Mouse (Mus musculus): Measurements from ENCODE around the gene Klhdc8a. TPM values are rescaled to one million over a fixed set of nuclear protein-coding genes. Genes with fewer than 3 reads are reported as not detected.
A peak's percentile ranks its signal among the peaks of the same experiment; 100 is the strongest.

Gene Klhdc8a
- polyA plus RNA-seq, 1 experiment from 2014 or later, result 0.11 TPM

DNA sequence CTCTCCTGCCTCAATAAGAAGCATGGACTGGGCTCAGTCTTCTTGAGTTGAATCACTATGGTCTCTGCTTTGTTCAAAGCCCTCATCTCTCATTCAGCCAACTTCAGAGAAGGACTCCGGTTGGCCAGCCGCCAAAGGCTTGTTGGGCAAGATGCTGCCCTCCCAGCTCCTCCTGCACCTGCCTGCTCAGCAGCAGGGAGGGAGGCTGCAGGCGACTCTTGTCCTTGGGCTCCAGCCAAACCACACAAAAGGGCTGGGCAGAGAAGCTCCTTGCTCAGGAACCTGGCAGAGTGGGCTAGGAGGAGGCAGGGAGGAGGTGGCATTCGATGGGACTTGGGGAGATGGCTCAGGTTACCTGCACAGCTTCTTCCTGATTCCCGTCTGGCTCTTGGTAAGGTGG is 20.8 kb downstream of the Klhdc8a start:
- Histone ChIP-seq H3K4me3 (ENCODE audit: low read depth, low read length) (no peak overlapping the region), H3K4me1 (ENCODE audit: control insufficient read depth, low read depth, low read length) (peaks cover 16% of the 10 kb centered on the region), H3K9ac (ENCODE audit: low read depth, low read length) (no peak overlapping the region), H3K4me2 (ENCODE audit: low read depth, low read length) (no peak overlapping the region), H3K27ac (ENCODE audit: low read length) (no peak overlapping the region), H3K27me3 (ENCODE audit: control insufficient read depth, insufficient read depth, low read depth, low read length) (peaks cover 27% of the 10 kb centered on the region), H3K9me3 (replicated peaks; ENCODE audit: control insufficient read depth, low read length) (no peaks in the 10 kb centered on the region), H3K36me3 (ENCODE audit: control insufficient read depth, insufficient read depth) (no peaks in the 10 kb centered on the region)
- no peak for ATAC-seq (ENCODE audit: low read depth)
- 43% methylated on average over 5 of the region's 5 CpGs for WGBS (ENCODE audit: insufficient replicate concordance)

DNA sequence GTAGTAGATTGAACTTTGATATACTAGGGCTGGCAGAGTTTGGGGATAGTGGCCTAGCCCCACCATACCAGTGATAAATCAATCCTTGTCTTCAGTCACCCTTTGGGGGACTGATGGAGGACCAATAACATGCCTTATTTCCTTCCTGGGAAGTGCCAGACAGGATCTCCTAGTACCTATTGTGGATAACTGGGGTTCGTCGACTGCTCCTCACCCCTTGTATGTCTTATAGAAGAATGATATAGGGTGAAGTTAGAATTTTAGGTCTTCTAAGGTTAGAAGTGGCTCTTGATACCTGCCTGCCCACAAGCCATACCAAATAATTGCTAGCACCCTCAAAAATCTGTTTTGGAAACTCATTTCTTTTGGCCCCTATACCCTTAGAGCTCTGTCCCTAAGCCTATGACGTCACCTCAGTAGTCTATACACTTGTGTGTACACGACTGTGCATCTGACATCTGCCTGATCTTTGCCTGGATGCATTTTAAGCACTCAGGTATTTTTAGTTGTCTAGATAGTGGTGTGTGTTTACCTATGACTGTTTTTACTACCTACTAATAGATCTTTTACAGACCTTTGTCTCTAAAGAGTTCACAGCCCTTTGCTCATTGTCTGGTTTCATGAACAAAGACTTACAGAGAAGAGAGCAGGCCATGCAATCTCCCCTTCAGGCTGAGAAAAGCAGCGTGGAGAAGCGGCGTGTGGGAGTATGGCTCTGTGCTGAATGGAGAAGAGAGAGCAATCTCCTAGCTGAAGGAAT is 23.6 kb downstream of the Klhdc8a start:
- no peaks in the 10 kb centered on the region for H3K36me3 ChIP-seq (ENCODE audit: control insufficient read depth, insufficient read depth)
- no peak overlapping the region for H3K9ac ChIP-seq (ENCODE audit: low read depth, low read length)
- peaks cover 6% of the 10 kb centered on the region for H3K27me3 ChIP-seq (ENCODE audit: control insufficient read depth, insufficient read depth, low read depth, low read length)
- H3K27ac ChIP-seq (ENCODE audit: low read length), result no peak overlapping the region
- no peaks in the 10 kb centered on the region for H3K9me3 ChIP-seq (replicated peaks; ENCODE audit: control insufficient read depth, low read length)
- ATAC-seq (ENCODE audit: low read depth), result peak; percentile 20; the same call in 1 of the 2 replicates
- 54% methylated on average over 7 of the region's 7 CpGs for WGBS (ENCODE audit: insufficient replicate concordance)
- H3K4me2 ChIP-seq (ENCODE audit: low read depth, low read length), result no peak overlapping the region
- H3K4me3 ChIP-seq (ENCODE audit: low read depth, low read length), result no peak overlapping the region
- H3K4me1 ChIP-seq (ENCODE audit: control insufficient read depth, low read depth, low read length), result peaks cover 13% of the 10 kb centered on the region

DNA sequence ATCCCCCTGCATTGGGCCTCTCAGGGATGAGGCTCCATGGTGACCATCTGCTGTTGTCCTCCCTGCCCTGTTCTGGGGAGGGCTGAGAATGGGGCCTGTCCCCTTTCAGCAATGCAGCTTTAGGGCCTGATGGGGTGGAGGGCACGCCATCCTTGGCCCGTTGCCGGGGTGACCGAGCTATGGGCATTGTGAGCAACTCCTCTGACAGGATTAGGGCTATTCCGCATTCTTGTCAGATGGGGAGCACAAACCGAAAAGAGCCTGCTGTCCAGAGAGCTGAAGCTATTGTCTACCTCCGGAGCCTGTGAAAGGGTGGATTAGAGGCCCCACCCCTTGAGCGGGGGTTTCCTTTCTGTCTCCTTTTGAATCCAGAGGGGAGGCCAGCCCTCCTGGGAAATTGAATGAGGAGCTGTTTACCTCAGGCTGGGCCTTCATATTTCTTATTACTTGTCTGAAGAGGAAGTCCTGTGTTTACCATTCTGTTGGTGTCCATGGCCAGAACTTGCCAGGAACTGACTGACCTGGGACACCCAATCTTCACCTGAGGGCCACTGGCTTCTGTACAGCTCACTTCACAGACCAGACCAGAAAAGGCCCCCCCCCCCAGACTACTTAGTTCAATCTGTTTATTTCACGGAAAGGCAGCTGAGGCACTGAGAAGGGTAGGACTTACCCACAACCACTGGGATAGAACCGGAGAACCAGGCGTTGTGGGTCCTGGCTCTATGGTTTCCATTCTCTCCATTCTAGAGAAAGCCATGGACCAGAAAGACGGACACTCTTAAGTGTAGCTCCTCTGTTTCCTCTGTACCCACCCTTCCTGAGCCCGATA is 24.5 kb downstream of the Klhdc8a start:
- WGBS (ENCODE audit: insufficient replicate concordance), result 60% methylated on average over 13 of the region's 13 CpGs
- Histone ChIP-seq H3K9ac (ENCODE audit: low read depth, low read length) (no peak overlapping the region), H3K27me3 (ENCODE audit: control insufficient read depth, insufficient read depth, low read depth, low read length) (no peaks in the 10 kb centered on the region), H3K27ac (ENCODE audit: low read length) (no peak overlapping the region), H3K36me3 (ENCODE audit: control insufficient read depth, insufficient read depth) (no peaks in the 10 kb centered on the region), H3K4me2 (ENCODE audit: low read depth, low read length) (no peak overlapping the region), H3K4me3 (ENCODE audit: low read depth, low read length) (no peak overlapping the region), H3K9me3 (replicated peaks; ENCODE audit: control insufficient read depth, low read length) (no peaks in the 10 kb centered on the region), H3K4me1 (ENCODE audit: control insufficient read depth, low read depth, low read length) (peaks cover 16% of the 10 kb centered on the region)
- ATAC-seq (ENCODE audit: low read depth), result no peak

DNA sequence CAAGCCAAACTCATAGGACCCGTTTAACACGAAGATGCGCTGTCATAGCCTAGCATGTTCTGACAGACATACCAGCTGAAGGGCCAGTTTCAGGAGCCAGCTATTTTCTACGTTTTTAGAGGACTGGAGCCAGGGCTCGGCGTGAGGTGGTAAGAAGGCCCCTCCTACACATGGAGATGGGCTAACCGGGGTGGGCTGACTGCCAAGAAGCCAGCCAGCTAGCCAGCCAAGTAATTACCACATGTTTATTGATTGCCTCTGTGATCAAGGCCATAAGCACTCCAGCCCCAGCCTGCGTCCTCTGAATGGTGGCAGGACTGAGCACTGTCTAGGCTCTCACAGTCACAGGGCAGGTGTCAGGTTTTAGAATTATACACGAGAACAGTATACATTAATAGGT is 28.4 kb downstream of the Klhdc8a start:
- Histone ChIP-seq H3K36me3 (ENCODE audit: control insufficient read depth, insufficient read depth) (0 out of 2 replicates have a peak, but pooled peaks cover 4% of the 10 kb centered on the region), H3K4me2 (ENCODE audit: low read depth, low read length) (no peak overlapping the region), H3K27ac (ENCODE audit: low read length) (no peak overlapping the region), H3K27me3 (ENCODE audit: control insufficient read depth, insufficient read depth, low read depth, low read length) (no peaks in the 10 kb centered on the region), H3K9ac (ENCODE audit: low read depth, low read length) (no peak overlapping the region), H3K9me3 (replicated peaks; ENCODE audit: control insufficient read depth, low read length) (no peaks in the 10 kb centered on the region), H3K4me1 (ENCODE audit: control insufficient read depth, low read depth, low read length) (0 out of 2 replicates have a peak, but pooled peaks cover 4% of the 10 kb centered on the region), H3K4me3 (ENCODE audit: low read depth, low read length) (no peak overlapping the region)
- ATAC-seq (ENCODE audit: low read depth), result peak; percentile 77
- 68% methylated on average over 9 of the region's 9 CpGs for WGBS (ENCODE audit: insufficient replicate concordance)

DNA sequence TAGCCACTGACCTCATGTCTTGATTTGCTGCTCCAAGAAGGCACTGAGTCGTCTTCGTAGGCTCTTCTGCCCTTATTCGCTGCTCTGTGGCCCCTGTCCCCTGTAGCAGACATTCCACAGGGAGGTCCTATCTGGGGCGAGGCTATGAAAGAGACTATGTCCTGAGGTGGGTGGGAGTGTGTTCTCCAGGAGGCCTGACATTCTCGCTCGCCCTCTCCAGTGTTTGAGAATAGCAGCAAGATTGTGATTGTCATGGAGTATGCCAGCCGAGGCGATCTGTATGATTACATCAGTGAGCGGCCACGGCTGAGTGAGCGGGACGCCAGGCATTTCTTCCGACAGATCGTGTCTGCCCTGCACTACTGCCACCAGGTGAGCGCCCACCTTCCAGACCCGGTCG is 29.1 kb downstream of the Klhdc8a start:
- Histone ChIP-seq H3K36me3 (ENCODE audit: control insufficient read depth, insufficient read depth) (0 out of 2 replicates have a peak, but pooled peaks cover 4% of the 10 kb centered on the region), H3K9me3 (replicated peaks; ENCODE audit: control insufficient read depth, low read length) (no peaks in the 10 kb centered on the region), H3K9ac (ENCODE audit: low read depth, low read length) (no peak overlapping the region), H3K27ac (ENCODE audit: low read length) (no peak overlapping the region), H3K4me1 (ENCODE audit: control insufficient read depth, low read depth, low read length) (0 out of 2 replicates have a peak, but pooled peaks cover 4% of the 10 kb centered on the region), H3K4me3 (ENCODE audit: low read depth, low read length) (no peak overlapping the region), H3K27me3 (ENCODE audit: control insufficient read depth, insufficient read depth, low read depth, low read length) (no peaks in the 10 kb centered on the region), H3K4me2 (ENCODE audit: low read depth, low read length) (no peak overlapping the region)
- 77% methylated on average over 17 of the region's 17 CpGs for WGBS (ENCODE audit: insufficient replicate concordance)
- no peak for ATAC-seq (ENCODE audit: low read depth)

DNA sequence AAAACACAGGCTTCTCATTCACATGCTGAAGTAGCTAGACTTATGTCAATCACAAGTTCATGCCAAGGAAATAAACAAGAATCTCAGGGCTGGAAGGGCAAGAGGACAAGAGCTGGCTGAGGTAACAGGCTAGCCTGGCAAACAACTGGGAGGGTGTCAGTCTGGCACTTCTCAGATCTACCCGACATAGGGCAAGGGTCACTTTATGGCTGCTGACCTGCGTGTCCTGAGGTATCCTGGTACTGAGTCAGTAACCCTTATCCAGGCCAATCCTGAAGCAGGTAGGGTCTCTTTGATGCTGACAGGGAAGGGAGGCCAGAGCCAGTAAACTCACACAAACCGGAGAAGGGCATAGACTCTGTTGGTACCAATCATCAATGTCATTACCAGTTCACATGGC is 30.1 kb downstream of the Klhdc8a start:
- Histone ChIP-seq H3K27ac (ENCODE audit: low read length) (no peak overlapping the region), H3K4me1 (ENCODE audit: control insufficient read depth, low read depth, low read length) (peaks cover 5% of the 10 kb centered on the region), H3K4me3 (ENCODE audit: low read depth, low read length) (no peak overlapping the region), H3K9me3 (replicated peaks; ENCODE audit: control insufficient read depth, low read length) (no peaks in the 10 kb centered on the region), H3K27me3 (ENCODE audit: control insufficient read depth, insufficient read depth, low read depth, low read length) (no peaks in the 10 kb centered on the region), H3K4me2 (ENCODE audit: low read depth, low read length) (no peak overlapping the region), H3K9ac (ENCODE audit: low read depth, low read length) (no peak overlapping the region), H3K36me3 (ENCODE audit: control insufficient read depth, insufficient read depth) (0 out of 2 replicates have a peak, but pooled peaks cover 4% of the 10 kb centered on the region)
- no peak for ATAC-seq (ENCODE audit: low read depth)
- 57% methylated on average over 3 of the region's 3 CpGs for WGBS (ENCODE audit: insufficient replicate concordance)

DNA sequence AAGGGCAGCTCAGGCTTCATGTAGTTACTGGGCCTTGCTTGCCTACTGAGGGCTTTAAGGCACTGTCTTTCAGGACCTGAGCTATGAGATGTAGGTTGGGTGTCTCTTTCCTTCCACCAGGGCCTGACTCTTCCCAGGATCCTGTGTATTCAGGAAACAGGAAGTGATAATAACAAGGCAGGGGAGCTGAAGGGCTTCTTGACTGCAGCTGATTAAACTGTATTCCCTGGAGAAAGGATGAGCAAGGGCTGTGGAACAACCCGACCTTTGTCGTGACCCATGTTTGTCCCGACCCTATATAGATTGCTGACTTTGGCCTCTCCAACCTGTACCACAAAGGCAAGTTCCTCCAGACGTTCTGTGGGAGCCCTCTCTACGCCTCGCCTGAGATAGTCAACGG is 31.2 kb downstream of the Klhdc8a start:
- 0 out of 2 replicates have a peak, but pooled peaks cover 4% of the 10 kb centered on the region for H3K36me3 ChIP-seq (ENCODE audit: control insufficient read depth, insufficient read depth)
- no peak overlapping the region for H3K27ac ChIP-seq (ENCODE audit: low read length)
- no peaks in the 10 kb centered on the region for H3K27me3 ChIP-seq (ENCODE audit: control insufficient read depth, insufficient read depth, low read depth, low read length)
- no peaks in the 10 kb centered on the region for H3K9me3 ChIP-seq (replicated peaks; ENCODE audit: control insufficient read depth, low read length)
- no peak overlapping the region for H3K4me2 ChIP-seq (ENCODE audit: low read depth, low read length)
- no peak overlapping the region for H3K9ac ChIP-seq (ENCODE audit: low read depth, low read length)
- no peak overlapping the region for H3K4me3 ChIP-seq (ENCODE audit: low read depth, low read length)
- peaks cover 16% of the 10 kb centered on the region for H3K4me1 ChIP-seq (ENCODE audit: control insufficient read depth, low read depth, low read length)
- ATAC-seq (ENCODE audit: low read depth), result no peak
- 61% methylated on average over 7 of the region's 7 CpGs for WGBS (ENCODE audit: insufficient replicate concordance)

DNA sequence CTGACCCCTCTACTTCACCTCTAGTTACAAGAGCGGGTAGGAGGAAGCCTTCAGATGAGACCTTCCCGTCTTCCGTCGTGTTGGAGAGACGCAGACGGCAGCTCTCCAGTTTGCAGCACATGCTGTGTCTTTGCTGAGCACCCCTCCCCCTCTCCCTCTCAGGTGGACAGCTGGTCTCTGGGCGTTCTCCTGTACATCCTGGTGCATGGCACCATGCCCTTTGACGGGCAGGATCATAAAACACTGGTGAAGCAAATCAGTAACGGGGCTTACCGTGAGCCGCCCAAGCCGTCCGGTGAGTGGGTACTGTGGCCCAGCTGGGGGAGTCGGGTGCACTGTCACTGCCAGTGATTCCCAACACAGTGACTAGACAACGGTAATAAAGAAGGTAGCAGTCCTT is 32.0 kb downstream of the Klhdc8a start:
- Histone ChIP-seq H3K4me1 (ENCODE audit: control insufficient read depth, low read depth, low read length) (peaks cover 24% of the 10 kb centered on the region), H3K9ac (ENCODE audit: low read depth, low read length) (no peak overlapping the region), H3K27me3 (ENCODE audit: control insufficient read depth, insufficient read depth, low read depth, low read length) (no peaks in the 10 kb centered on the region), H3K9me3 (replicated peaks; ENCODE audit: control insufficient read depth, low read length) (no peaks in the 10 kb centered on the region), H3K4me3 (ENCODE audit: low read depth, low read length) (no peak overlapping the region), H3K36me3 (ENCODE audit: control insufficient read depth, insufficient read depth) (0 out of 2 replicates have a peak, but pooled peaks cover 4% of the 10 kb centered on the region), H3K27ac (ENCODE audit: low read length) (no peak overlapping the region), H3K4me2 (ENCODE audit: low read depth, low read length) (no peak overlapping the region)
- no peak for ATAC-seq (ENCODE audit: low read depth)
- 82% methylated on average over 15 of the region's 15 CpGs for WGBS (ENCODE audit: insufficient replicate concordance)

DNA sequence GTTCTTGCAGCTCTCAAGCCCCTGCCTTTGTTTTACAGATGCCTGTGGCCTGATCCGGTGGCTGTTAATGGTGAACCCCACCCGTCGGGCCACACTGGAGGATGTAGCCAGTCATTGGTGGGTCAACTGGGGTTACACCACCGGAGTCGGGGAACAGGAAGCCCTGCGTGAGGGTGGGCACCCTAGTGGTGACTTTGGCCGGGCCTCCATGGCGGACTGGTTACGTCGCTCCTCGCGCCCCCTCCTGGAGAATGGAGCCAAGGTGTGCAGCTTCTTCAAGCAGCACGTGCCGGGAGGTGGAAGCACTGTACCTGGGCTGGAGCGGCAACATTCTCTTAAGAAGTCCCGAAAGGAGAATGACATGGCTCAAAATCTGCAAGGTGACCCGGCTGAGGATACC is 32.9 kb downstream of the Klhdc8a start:
- Histone ChIP-seq H3K27ac (ENCODE audit: low read length) (no peak overlapping the region), H3K27me3 (ENCODE audit: control insufficient read depth, insufficient read depth, low read depth, low read length) (no peaks in the 10 kb centered on the region), H3K4me3 (ENCODE audit: low read depth, low read length) (no peak overlapping the region), H3K4me2 (ENCODE audit: low read depth, low read length) (no peak overlapping the region), H3K4me1 (ENCODE audit: control insufficient read depth, low read depth, low read length) (peaks cover 26% of the 10 kb centered on the region), H3K36me3 (ENCODE audit: control insufficient read depth, insufficient read depth) (0 out of 2 replicates have a peak, but pooled peaks cover 4% of the 10 kb centered on the region), H3K9me3 (replicated peaks; ENCODE audit: control insufficient read depth, low read length) (no peaks in the 10 kb centered on the region), H3K9ac (ENCODE audit: low read depth, low read length) (no peak overlapping the region)
- 74% methylated on average over 17 of the region's 17 CpGs for WGBS (ENCODE audit: insufficient replicate concordance)
- ATAC-seq (ENCODE audit: low read depth), result no peak

Data from liver, embryonic 16.5 days (tissue).